Comparison of ENCODE assay signal across 8 mouse cellular contexts in the genomic region with DNA sequence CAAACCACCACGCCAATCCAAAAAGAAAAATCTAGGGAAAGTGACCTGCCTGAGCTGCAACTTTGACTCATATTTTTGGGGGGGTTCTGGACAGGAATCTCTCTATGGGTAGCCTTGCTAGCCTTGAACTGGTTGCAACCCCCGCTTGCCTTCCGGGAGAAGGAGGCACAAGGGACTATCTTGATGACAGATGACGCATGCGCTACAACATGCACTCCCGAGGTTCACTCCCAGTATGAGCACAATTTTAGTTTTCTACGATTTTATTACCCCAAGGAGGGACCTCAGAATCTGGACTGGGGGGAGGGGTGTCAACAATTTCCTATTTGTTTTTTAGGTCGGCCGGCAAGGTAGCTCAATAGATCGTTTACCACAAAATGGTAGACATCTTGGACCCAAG. TPM values are rescaled to one million over a fixed set of nuclear protein-coding genes. Genes with fewer than 3 reads are reported as not detected.
DNase-seq lines count a peak whose midpoint lies in the region; ATAC-seq and TF ChIP-seq lines count a peak whose summit lies in the region.

No protein-coding gene starts in this region.

- no peak for ATAC-seq in lung, embryonic 16.5 days (ENCODE audit: low read depth)
- no peak for ATAC-seq in heart, postnatal 0 days (ENCODE audit: insufficient read depth, low read depth)
- ATAC-seq in cerebellum, adult (ENCODE audit: insufficient number of reproducible peaks, low FRiP score, low TSS enrichment), result no peak

- TF ChIP-seq POLR2A in bone marrow macrophage, adult 2 months (IDR thresholded peaks at IDR 0.05; ENCODE audit: borderline replicate concordance, low read depth, low read length), result no peak

- 24% methylated on average over 10 of the region's 10 CpGs for WGBS in lung, embryonic 16.5 days
- WGBS in heart, postnatal 0 days, result 14% methylated on average over 10 of the region's 10 CpGs
- WGBS in macrophage (ENCODE audit: missing documents), result 34% methylated on average over 10 of the region's 10 CpGs

- DNase-seq in lung, postnatal 36 days, result no peak
- peak; percentile 30 for DNase-seq in heart, postnatal 0 days (ENCODE audit: low spot score)
- no peak for DNase-seq in gastrocnemius, postnatal 25 days
- DNase-seq in spleen, postnatal 14 days (ENCODE audit: low spot score in 2 of 2), result no peak

- no peak for TF ChIP-seq EP300 in heart, postnatal 0 days (IDR thresholded peaks at IDR 0.05; ENCODE audit: low read depth)

- peaks cover 6% of the 10 kb centered on the region; the same call in 1 of the 2 replicates for H3K4me1 ChIP-seq in lung, embryonic 16.5 days (replicated peaks; ENCODE audit: control insufficient read depth, insufficient read depth, low read length)
- H3K4me1 ChIP-seq in bone marrow macrophage, adult 2 months (ENCODE audit: control insufficient read depth, insufficient read depth, low read length), result peaks cover 8% of the 10 kb centered on the region
- H3K4me1 ChIP-seq in heart, postnatal 0 days (ENCODE audit: control insufficient read depth, insufficient read depth), result peaks cover 13% of the 10 kb centered on the region; the same call in 1 of the 2 replicates

- H3K9ac ChIP-seq in lung, embryonic 16.5 days (ENCODE audit: low read length), result peak overlapping the region; percentile 85
- peak overlapping the region; percentile 87 for H3K9ac ChIP-seq in heart, postnatal 0 days (replicated peaks; ENCODE audit: low read depth, low read length)

- peaks cover 40% of the 10 kb centered on the region for H3K79me2 ChIP-seq in macrophage (ENCODE audit: inconsistent target)

- H3K27me3 ChIP-seq in lung, embryonic 16.5 days (ENCODE audit: control insufficient read depth, insufficient read depth, low read depth, low read length), result no peaks in the 10 kb centered on the region
- no peaks in the 10 kb centered on the region for H3K27me3 ChIP-seq in heart, postnatal 0 days (ENCODE audit: control insufficient read depth, insufficient read depth, low read length)

- no peak overlapping the region for H3K27ac ChIP-seq in lung, embryonic 16.5 days (ENCODE audit: low read length)
- H3K27ac ChIP-seq in bone marrow macrophage, adult 2 months (ENCODE audit: insufficient read depth, low read depth, low read length), result no peak overlapping the region
- peak overlapping the region; percentile 99 for H3K27ac ChIP-seq in heart, postnatal 0 days (ENCODE audit: low read depth)
- H3K27ac ChIP-seq in macrophage, result peak overlapping the region; percentile 54; the same call in 1 of the 2 replicates

- H3K4me2 ChIP-seq in lung, embryonic 16.5 days (ENCODE audit: low read depth, low read length), result peak overlapping the region; percentile 92
- H3K4me2 ChIP-seq in heart, postnatal 0 days (ENCODE audit: low read depth, low read length), result peak overlapping the region; percentile 85

- peaks cover 17% of the 10 kb centered on the region for H3K36me3 ChIP-seq in lung, embryonic 16.5 days (ENCODE audit: control insufficient read depth, insufficient read depth, low read length)
- peaks cover 30% of the 10 kb centered on the region for H3K36me3 ChIP-seq in heart, postnatal 0 days (replicated peaks; ENCODE audit: control insufficient read depth, insufficient read depth, low read length)
- H3K36me3 ChIP-seq in macrophage (ENCODE audit: inconsistent target), result peaks cover 16% of the 10 kb centered on the region

- TF ChIP-seq CTCF in bone marrow macrophage, adult 2 months (IDR thresholded peaks at IDR 0.05; ENCODE audit: low read depth, low read length), result no peak
- TF ChIP-seq CTCF in heart, postnatal 0 days (IDR thresholded peaks at IDR 0.05; ENCODE audit: low read depth), result no peak

- no peaks in the 10 kb centered on the region for H3K9me3 ChIP-seq in lung, embryonic 16.5 days (ENCODE audit: control insufficient read depth, low read length)
- H3K9me3 ChIP-seq in heart, postnatal 0 days (replicated peaks; ENCODE audit: control insufficient read depth, low read length), result no peaks in the 10 kb centered on the region

- H3K4me3 ChIP-seq in lung, embryonic 16.5 days (ENCODE audit: low read length), result peak overlapping the region; percentile 74
- peak overlapping the region; percentile 85 for H3K4me3 ChIP-seq in bone marrow macrophage, adult 2 months (ENCODE audit: insufficient read depth, low read length)
- peak overlapping the region; percentile 91 for H3K4me3 ChIP-seq in heart, postnatal 0 days (ENCODE audit: low read depth, low read length)
- peak overlapping the region; percentile 92 for H3K4me3 ChIP-seq in macrophage (ENCODE audit: inconsistent target)

RNA-seq across cellular contexts. Expression of a gene that starts 1.0 kb away (rescaled TPM):
- 815 and 838 TPM in 2 replicates for polyA plus RNA-seq in lung, embryonic 16.5 days (2015; fragmentation: Nextera tagmentation; extraction: Ambion mirVana)
- polyA plus RNA-seq in bone marrow macrophage, adult 2 months (2012; ENCODE audit: insufficient read depth, insufficient read length, missing spikeins), result 253 and 308 TPM in 2 replicates
- total RNA-seq in heart, postnatal 0 days (2014; rRNA removed; ENCODE audit: low replicate concordance), result 2,460 and 2,937 TPM in 2 replicates
- polyA plus RNA-seq in heart, postnatal 0 days (2015; fragmentation: Nextera tagmentation; extraction: Ambion mirVana), result 1,505 and 1,584 TPM in 2 replicates
- 10 to 100 TPM; 11.3 to 42.6 (median 18.5) TPM for total RNA-seq in macrophage (2018; cell fraction: chromatin; rRNA removed)
- 100 to 1,000 TPM; 172 to 282 (median 238) TPM for total RNA-seq in macrophage (2018; cell fraction: cytosol; rRNA removed)
- 10 to 100 TPM; 24.4 to 67.5 (median 39.3) TPM for total RNA-seq in macrophage (2018; cell fraction: nucleus; rRNA removed)
- polyA plus RNA-seq in macrophage (2018), result 61.0 to 327 TPM (median 283 TPM) in 3 replicates
- total RNA-seq in gastrocnemius, postnatal 25 days (2021), result 100 to 1,000 TPM; 560 to 586 TPM

RNA-seq across cellular contexts. Expression of a gene that starts 9.3 kb away (rescaled TPM):
- 4.3 and 4.4 TPM in 2 replicates for polyA plus RNA-seq in lung, embryonic 16.5 days (2015; fragmentation: Nextera tagmentation; extraction: Ambion mirVana)
- polyA plus RNA-seq in bone marrow macrophage, adult 2 months (2012; ENCODE audit: insufficient read depth, insufficient read length, missing spikeins), result 0.95 TPM in 1 of 2 replicates, not detected in the other
- total RNA-seq in heart, postnatal 0 days (2014; rRNA removed; ENCODE audit: low replicate concordance), result 0.27 and 1.4 TPM in 2 replicates
- 1.4 and 1.5 TPM in 2 replicates for polyA plus RNA-seq in heart, postnatal 0 days (2015; fragmentation: Nextera tagmentation; extraction: Ambion mirVana)
- total RNA-seq in macrophage (2018; cell fraction: chromatin; rRNA removed), result 1 to 10 TPM in 5 of 26 experiments, under 1 TPM in 12, not detected in 9; 0.33 to 2.4 (median 0.77) TPM
- under 1 TPM; 0.07 to 0.62 (median 0.22) TPM for total RNA-seq in macrophage (2018; cell fraction: cytosol; rRNA removed)
- 1 to 10 TPM in 4 of 26 experiments, under 1 TPM in 15, not detected in 7; 0.22 to 1.9 (median 0.65) TPM for total RNA-seq in macrophage (2018; cell fraction: nucleus; rRNA removed)
- polyA plus RNA-seq in macrophage (2018), result 0.23 to 0.46 TPM (median 0.32 TPM) in 3 replicates
- 1 to 10 TPM in 1 of 2 experiments, under 1 TPM in 1; 0.19 to 1.1 TPM for total RNA-seq in gastrocnemius, postnatal 25 days (2021)

RNA-seq across cellular contexts. Expression of a gene that starts 12.1 kb away (rescaled TPM):
- polyA plus RNA-seq in lung, embryonic 16.5 days (2015; fragmentation: Nextera tagmentation; extraction: Ambion mirVana), result 0.39 and 0.43 TPM in 2 replicates
- 0.29 and 0.51 TPM in 2 replicates for polyA plus RNA-seq in bone marrow macrophage, adult 2 months (2012; ENCODE audit: insufficient read depth, insufficient read length, missing spikeins)
- 3.1 and 9.6 TPM in 2 replicates for total RNA-seq in heart, postnatal 0 days (2014; rRNA removed; ENCODE audit: low replicate concordance)
- polyA plus RNA-seq in heart, postnatal 0 days (2015; fragmentation: Nextera tagmentation; extraction: Ambion mirVana), result 2.5 and 3.4 TPM in 2 replicates
- 1 to 10 TPM in 2 of 26 experiments, under 1 TPM in 10, not detected in 14; 0.29 to 1.6 (median 0.67) TPM for total RNA-seq in macrophage (2018; cell fraction: chromatin; rRNA removed)
- under 1 TPM in 2 of 26 experiments, not detected in 24; 0.09 to 0.10 TPM for total RNA-seq in macrophage (2018; cell fraction: cytosol; rRNA removed)
- total RNA-seq in macrophage (2018; cell fraction: nucleus; rRNA removed), result under 1 TPM in 4 of 26 experiments, not detected in 22; 0.24 to 0.55 (median 0.33) TPM
- polyA plus RNA-seq in macrophage (2018), result not detected in 3 replicates
- 100 to 1,000 TPM; 297 to 365 TPM for total RNA-seq in gastrocnemius, postnatal 25 days (2021)

RNA-seq across cellular contexts. Expression of a gene that starts 22.1 kb away (rescaled TPM):
- 2.6 and 3.1 TPM in 2 replicates for polyA plus RNA-seq in lung, embryonic 16.5 days (2015; fragmentation: Nextera tagmentation; extraction: Ambion mirVana)
- polyA plus RNA-seq in bone marrow macrophage, adult 2 months (2012; ENCODE audit: insufficient read depth, insufficient read length, missing spikeins), result 2.9 and 4.5 TPM in 2 replicates
- total RNA-seq in heart, postnatal 0 days (2014; rRNA removed; ENCODE audit: low replicate concordance), result 0.08 and 0.38 TPM in 2 replicates
- 2.7 and 3.5 TPM in 2 replicates for polyA plus RNA-seq in heart, postnatal 0 days (2015; fragmentation: Nextera tagmentation; extraction: Ambion mirVana)
- total RNA-seq in macrophage (2018; cell fraction: chromatin; rRNA removed), result 1 to 10 TPM in 13 of 26 experiments, under 1 TPM in 10, not detected in 3; 0.42 to 8.4 (median 1.2) TPM
- total RNA-seq in macrophage (2018; cell fraction: cytosol; rRNA removed), result 1 to 10 TPM in 7 of 26 experiments, under 1 TPM in 18, not detected in 1; 0.31 to 2.4 (median 0.69) TPM
- total RNA-seq in macrophage (2018; cell fraction: nucleus; rRNA removed), result 10 to 100 TPM in 2 of 26 experiments, 1 to 10 TPM in 12, under 1 TPM in 8, not detected in 4; 0.35 to 17.5 (median 1.5) TPM
- 0.11 to 1.1 TPM (median 0.14 TPM) in 3 replicates for polyA plus RNA-seq in macrophage (2018)
- 1 to 10 TPM in 1 of 2 experiments, not detected in 1; 1.2 TPM for total RNA-seq in gastrocnemius, postnatal 25 days (2021)

RNA-seq across cellular contexts. Expression of a gene that starts 39.5 kb away (rescaled TPM):
- polyA plus RNA-seq in lung, embryonic 16.5 days (2015; fragmentation: Nextera tagmentation; extraction: Ambion mirVana), result 40.1 and 51.4 TPM in 2 replicates
- polyA plus RNA-seq in bone marrow macrophage, adult 2 months (2012; ENCODE audit: insufficient read depth, insufficient read length, missing spikeins), result 15.4 and 20.5 TPM in 2 replicates
- 14.9 and 26.2 TPM in 2 replicates for total RNA-seq in heart, postnatal 0 days (2014; rRNA removed; ENCODE audit: low replicate concordance)
- 12.8 and 14.5 TPM in 2 replicates for polyA plus RNA-seq in heart, postnatal 0 days (2015; fragmentation: Nextera tagmentation; extraction: Ambion mirVana)
- total RNA-seq in macrophage (2018; cell fraction: chromatin; rRNA removed), result 10 to 100 TPM in 9 of 26 experiments, 1 to 10 TPM in 17; 1.5 to 20.9 (median 8.8) TPM
- 10 to 100 TPM in 22 of 26 experiments, 1 to 10 TPM in 4; 8.0 to 18.7 (median 14.0) TPM for total RNA-seq in macrophage (2018; cell fraction: cytosol; rRNA removed)
- 10 to 100 TPM in 18 of 26 experiments, 1 to 10 TPM in 8; 6.0 to 24.5 (median 13.7) TPM for total RNA-seq in macrophage (2018; cell fraction: nucleus; rRNA removed)
- polyA plus RNA-seq in macrophage (2018), result 10.1 to 18.3 TPM (median 12.6 TPM) in 3 replicates
- 1 to 10 TPM; 8.4 to 8.6 TPM for total RNA-seq in gastrocnemius, postnatal 25 days (2021)

Comparison
In these comparisons a context has a peak if more than half of its experiments do, and no peak if none do; other contexts are left out.
1. H3K27ac ChIP-seq: peak in heart, postnatal 0 days (single experiment) and macrophage (single experiment); none in lung, embryonic 16.5 days (single experiment) and bone marrow macrophage, adult 2 months (single experiment).
2. Peak in every context shown above with its lines, with median percentiles within 50 percentile points of each other: H3K4me3 ChIP-seq.